Mouse (Mus musculus): ENCODE data around the gene Cnst. TPM values are rescaled to one million over a fixed set of nuclear protein-coding genes. Genes with fewer than 3 reads are reported as not detected.

The Cnst gene
- polyA plus RNA-seq, 1 experiment from 2014 or later, result 28.0 TPM

DNA sequence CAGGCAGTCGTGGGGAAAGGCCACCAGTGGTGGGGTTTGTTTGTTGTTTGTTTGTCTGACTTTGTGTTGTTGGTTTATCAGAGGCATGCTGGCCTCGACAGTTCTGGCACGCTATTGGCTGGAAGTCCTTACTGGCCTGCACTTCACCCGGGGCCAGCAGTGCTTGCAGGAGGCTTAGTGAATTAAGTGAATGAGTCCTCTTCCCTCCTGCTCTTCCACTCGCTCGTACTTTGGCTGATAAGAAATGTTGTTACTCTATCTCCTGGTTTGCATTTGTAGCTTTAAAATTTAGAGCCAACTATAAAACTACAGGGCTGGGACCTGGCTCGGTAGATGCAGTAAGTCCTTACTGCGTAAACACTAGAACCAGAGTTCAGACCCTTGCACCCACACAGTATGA, 34.0 kb downstream of the Cnst start:
- Histone ChIP-seq H3K36me3 (ENCODE audit: control insufficient read depth, insufficient read depth, low read length) (peaks cover 17% of the 10 kb centered on the region), H3K4me2 (ENCODE audit: low read length) (no peak overlapping the region), H3K4me1 (ENCODE audit: control insufficient read depth, insufficient read depth, low read length) (no peaks in the 10 kb centered on the region), H3K27ac (replicated peaks; ENCODE audit: low read depth, low read length) (no peak overlapping the region), H3K9ac (replicated peaks; ENCODE audit: low read length) (no peak overlapping the region), H3K4me3 (replicated peaks; ENCODE audit: low read depth, low read length) (no peak overlapping the region), H3K9me3 (ENCODE audit: control insufficient read depth, low read length) (no peaks in the 10 kb centered on the region), H3K27me3 (ENCODE audit: control insufficient read depth, insufficient read depth, low read length) (no peaks in the 10 kb centered on the region)
- DNase-seq (no peak), ATAC-seq (ENCODE audit: low FRiP score, low TSS enrichment) (no peak)
- 85% methylated on average over 8 of the region's 8 CpGs for WGBS

DNA sequence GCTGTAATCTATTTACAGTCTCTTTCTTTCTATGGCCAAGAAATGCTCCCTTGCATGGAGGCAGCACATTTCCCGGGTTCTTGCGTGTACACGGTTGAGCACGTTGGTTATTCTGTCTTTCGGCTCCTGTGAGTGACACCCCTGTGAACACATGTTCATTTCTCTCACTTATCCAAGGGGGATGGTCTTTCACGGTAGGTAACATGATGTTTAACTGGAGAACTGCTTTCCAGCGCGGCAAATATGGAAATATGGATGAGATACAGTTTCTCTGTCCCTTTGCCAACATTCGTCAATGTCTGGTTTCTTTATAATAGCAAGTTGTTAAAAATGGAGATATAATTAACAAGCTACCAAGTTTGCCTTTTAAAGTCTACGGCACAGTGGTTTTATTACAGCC, 35.3 kb downstream of the Cnst start:
- Histone ChIP-seq H3K27me3 (ENCODE audit: control insufficient read depth, insufficient read depth, low read length) (no peaks in the 10 kb centered on the region), H3K36me3 (ENCODE audit: control insufficient read depth, insufficient read depth, low read length) (peaks cover 17% of the 10 kb centered on the region), H3K4me2 (ENCODE audit: low read length) (no peak overlapping the region), H3K4me3 (replicated peaks; ENCODE audit: low read depth, low read length) (no peak overlapping the region), H3K9ac (replicated peaks; ENCODE audit: low read length) (no peak overlapping the region), H3K27ac (replicated peaks; ENCODE audit: low read depth, low read length) (no peak overlapping the region), H3K9me3 (ENCODE audit: control insufficient read depth, low read length) (no peaks in the 10 kb centered on the region), H3K4me1 (ENCODE audit: control insufficient read depth, insufficient read depth, low read length) (no peaks in the 10 kb centered on the region)
- WGBS, result 90% methylated on average over 10 of the region's 10 CpGs
- ATAC-seq (ENCODE audit: low FRiP score, low TSS enrichment) (no peak), DNase-seq (no peak)

DNA sequence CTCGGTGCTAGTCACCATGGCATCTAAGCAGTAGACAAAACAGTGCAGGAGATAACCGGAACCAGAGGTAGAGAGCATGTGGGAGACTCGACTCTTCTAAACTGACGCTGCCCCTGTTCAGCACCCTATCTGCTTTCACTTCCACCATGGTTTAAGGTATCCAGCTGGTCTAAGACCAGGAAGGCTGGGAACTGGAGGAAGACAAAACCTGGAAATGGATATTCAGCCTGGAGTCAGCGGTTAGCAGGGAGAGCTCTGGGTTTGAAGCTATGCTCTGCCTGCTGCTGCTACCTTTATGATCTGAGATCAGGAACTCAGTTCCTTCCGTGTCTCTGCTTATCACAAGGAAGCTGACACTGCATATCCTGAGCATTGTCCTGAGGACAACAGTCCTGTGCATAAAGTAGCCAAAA, 35.9 kb downstream of the Cnst start:
- Histone ChIP-seq H3K9ac (replicated peaks; ENCODE audit: low read length) (no peak overlapping the region), H3K36me3 (ENCODE audit: control insufficient read depth, insufficient read depth, low read length) (peaks cover 17% of the 10 kb centered on the region), H3K9me3 (ENCODE audit: control insufficient read depth, low read length) (no peaks in the 10 kb centered on the region), H3K4me1 (ENCODE audit: control insufficient read depth, insufficient read depth, low read length) (0 out of 2 replicates have a peak, but pooled peaks cover 2% of the 10 kb centered on the region), H3K4me3 (replicated peaks; ENCODE audit: low read depth, low read length) (no peak overlapping the region), H3K4me2 (ENCODE audit: low read length) (no peak overlapping the region), H3K27me3 (ENCODE audit: control insufficient read depth, insufficient read depth, low read length) (no peaks in the 10 kb centered on the region), H3K27ac (replicated peaks; ENCODE audit: low read depth, low read length) (no peak overlapping the region)
- WGBS, result 82% methylated on average over 6 of the region's 6 CpGs
- DNase-seq (no peak), ATAC-seq (ENCODE audit: low FRiP score, low TSS enrichment) (no peak)

DNA sequence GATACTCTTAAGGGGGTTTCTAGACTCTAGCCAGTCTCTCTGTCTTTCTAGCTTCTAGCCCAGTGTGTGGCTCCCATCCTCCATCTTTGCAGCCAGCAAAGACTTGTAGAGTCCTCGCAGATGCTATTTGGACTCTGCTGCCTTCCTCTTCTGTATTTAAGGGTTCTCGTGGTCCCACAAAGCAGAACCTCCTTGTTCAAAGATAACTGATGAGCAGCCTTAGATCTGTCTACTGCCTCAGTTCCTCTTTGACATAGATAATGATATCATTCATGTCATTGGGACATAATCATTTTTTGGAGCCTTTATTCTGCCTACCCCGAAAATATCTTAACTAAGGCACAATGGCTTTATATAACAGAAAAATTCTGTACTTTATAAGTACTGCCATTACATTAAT, 36.9 kb downstream of the Cnst start:
- H3K4me2 ChIP-seq (ENCODE audit: low read length), result no peak overlapping the region
- H3K27me3 ChIP-seq (ENCODE audit: control insufficient read depth, insufficient read depth, low read length), result no peaks in the 10 kb centered on the region
- ATAC-seq (ENCODE audit: low FRiP score, low TSS enrichment) (no peak), DNase-seq (no peak)
- no peaks in the 10 kb centered on the region for H3K9me3 ChIP-seq (ENCODE audit: control insufficient read depth, low read length)
- H3K4me3 ChIP-seq (replicated peaks; ENCODE audit: low read depth, low read length), result no peak overlapping the region
- 0 out of 2 replicates have a peak, but pooled peaks cover 5% of the 10 kb centered on the region for H3K4me1 ChIP-seq (ENCODE audit: control insufficient read depth, insufficient read depth, low read length)
- no peak overlapping the region for H3K9ac ChIP-seq (replicated peaks; ENCODE audit: low read length)
- no peak overlapping the region for H3K27ac ChIP-seq (replicated peaks; ENCODE audit: low read depth, low read length)
- WGBS, result 96% methylated on average over 3 of the region's 3 CpGs
- H3K36me3 ChIP-seq (ENCODE audit: control insufficient read depth, insufficient read depth, low read length), result peaks cover 17% of the 10 kb centered on the region

DNA sequence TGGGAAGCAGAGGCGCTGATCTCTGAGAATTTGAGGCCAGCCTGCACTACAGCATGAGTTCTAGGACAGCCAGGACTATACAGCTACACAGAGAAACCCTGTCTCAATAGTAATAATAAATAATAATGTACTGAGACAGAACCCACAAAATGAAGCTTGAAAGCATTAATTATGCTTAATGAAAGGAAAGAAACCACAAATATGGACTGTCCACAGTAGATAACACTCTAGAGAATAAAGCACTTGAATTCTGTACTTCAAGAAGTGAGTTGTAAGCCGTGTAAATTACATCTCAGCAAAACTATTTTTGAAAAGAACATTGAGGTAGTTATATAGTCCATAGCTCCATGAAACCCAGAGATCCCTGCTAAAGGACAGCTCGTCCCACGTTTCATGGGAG, 38.0 kb downstream of the Cnst start:
- DNase-seq (no peak), ATAC-seq (ENCODE audit: low FRiP score, low TSS enrichment) (no peak)
- H3K27ac ChIP-seq (replicated peaks; ENCODE audit: low read depth, low read length), result no peak overlapping the region
- H3K4me1 ChIP-seq (ENCODE audit: control insufficient read depth, insufficient read depth, low read length), result 0 out of 2 replicates have a peak, but pooled peaks cover 5% of the 10 kb centered on the region
- H3K9me3 ChIP-seq (ENCODE audit: control insufficient read depth, low read length), result no peaks in the 10 kb centered on the region
- no peak overlapping the region for H3K9ac ChIP-seq (replicated peaks; ENCODE audit: low read length)
- H3K4me2 ChIP-seq (ENCODE audit: low read length), result no peak overlapping the region
- H3K4me3 ChIP-seq (replicated peaks; ENCODE audit: low read depth, low read length), result no peak overlapping the region
- no peaks in the 10 kb centered on the region for H3K27me3 ChIP-seq (ENCODE audit: control insufficient read depth, insufficient read depth, low read length)
- H3K36me3 ChIP-seq (ENCODE audit: control insufficient read depth, insufficient read depth, low read length), result peaks cover 16% of the 10 kb centered on the region
- WGBS, result 91% methylated on average over 4 of the region's 4 CpGs

DNA sequence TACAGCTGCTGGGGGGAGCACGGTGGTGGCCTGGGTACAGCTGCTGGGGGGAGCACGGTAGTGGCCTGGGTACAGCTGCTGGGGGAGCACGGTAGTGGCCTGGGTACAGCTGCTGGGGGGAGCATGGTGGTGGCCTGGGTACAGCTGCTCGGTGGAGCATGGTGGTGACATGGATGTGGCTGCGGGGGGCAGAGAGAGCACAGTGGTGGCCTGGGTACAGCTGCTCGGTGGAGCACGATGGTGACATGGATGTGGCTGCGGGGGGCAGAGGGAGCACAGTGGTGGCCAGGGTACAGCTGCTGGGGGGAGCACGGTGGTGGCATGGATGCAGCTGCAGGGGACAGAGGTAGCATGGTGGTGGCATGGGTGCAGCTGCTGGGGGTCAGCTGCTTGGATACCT, 39.5 kb downstream of the Cnst start:
- no peak overlapping the region for H3K9ac ChIP-seq (replicated peaks; ENCODE audit: low read length)
- H3K9me3 ChIP-seq (ENCODE audit: control insufficient read depth, low read length), result no peaks in the 10 kb centered on the region
- H3K4me1 ChIP-seq (ENCODE audit: control insufficient read depth, insufficient read depth, low read length), result 0 out of 2 replicates have a peak, but pooled peaks cover 5% of the 10 kb centered on the region
- no peak overlapping the region for H3K27ac ChIP-seq (replicated peaks; ENCODE audit: low read depth, low read length)
- WGBS, result 68% methylated on average over 9 of the region's 9 CpGs
- no peak overlapping the region for H3K4me2 ChIP-seq (ENCODE audit: low read length)
- H3K36me3 ChIP-seq (ENCODE audit: control insufficient read depth, insufficient read depth, low read length), result 0 out of 2 replicates have a peak, but pooled peaks cover 3% of the 10 kb centered on the region
- no peak for ATAC-seq (ENCODE audit: low FRiP score, low TSS enrichment)
- H3K4me3 ChIP-seq (replicated peaks; ENCODE audit: low read depth, low read length), result no peak overlapping the region
- no peak for DNase-seq
- no peaks in the 10 kb centered on the region for H3K27me3 ChIP-seq (ENCODE audit: control insufficient read depth, insufficient read depth, low read length)

DNA sequence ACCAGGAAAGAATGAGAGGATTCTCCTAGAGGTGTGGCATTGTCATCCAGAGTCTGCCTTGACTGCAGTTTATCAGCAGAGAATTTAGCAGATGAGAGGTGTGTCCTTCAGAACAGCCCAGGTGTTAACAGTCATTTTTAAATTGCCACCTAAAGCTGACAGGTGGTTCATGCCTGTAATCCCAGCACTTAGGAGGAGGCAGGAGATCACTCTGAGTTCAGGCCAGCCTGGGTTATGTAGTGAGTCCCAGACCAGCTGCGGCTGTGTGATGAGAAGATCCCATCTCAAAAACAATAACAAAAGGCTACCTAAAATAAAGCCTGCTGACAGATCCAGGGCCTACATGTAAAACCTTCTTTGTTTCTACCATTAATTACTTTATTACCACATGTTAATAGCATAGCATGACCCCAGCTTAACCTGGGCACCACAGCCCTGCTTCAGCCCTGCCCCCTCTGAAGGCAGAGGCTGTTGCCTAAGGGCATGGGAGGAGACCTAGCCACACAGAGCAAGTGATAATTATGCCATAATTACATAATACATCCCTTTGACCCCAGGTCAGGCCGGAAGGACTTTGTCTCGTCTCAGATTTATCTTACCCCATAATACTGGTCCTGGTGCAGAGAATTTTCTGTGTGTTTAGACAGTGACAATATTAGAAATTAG, 40.4 kb downstream of the Cnst start:
- H3K27me3 ChIP-seq (ENCODE audit: control insufficient read depth, insufficient read depth, low read length), result no peaks in the 10 kb centered on the region
- DNase-seq, result no peak
- no peak overlapping the region for H3K27ac ChIP-seq (replicated peaks; ENCODE audit: low read depth, low read length)
- no peaks in the 10 kb centered on the region for H3K36me3 ChIP-seq (ENCODE audit: control insufficient read depth, insufficient read depth, low read length)
- 69% methylated on average over 3 of the region's 3 CpGs for WGBS
- H3K4me2 ChIP-seq (ENCODE audit: low read length), result no peak overlapping the region
- no peak for ATAC-seq (ENCODE audit: low FRiP score, low TSS enrichment)
- no peaks in the 10 kb centered on the region for H3K9me3 ChIP-seq (ENCODE audit: control insufficient read depth, low read length)
- H3K9ac ChIP-seq (replicated peaks; ENCODE audit: low read length), result no peak overlapping the region
- H3K4me3 ChIP-seq (replicated peaks; ENCODE audit: low read depth, low read length), result no peak overlapping the region
- H3K4me1 ChIP-seq (ENCODE audit: control insufficient read depth, insufficient read depth, low read length), result 0 out of 2 replicates have a peak, but pooled peaks cover 5% of the 10 kb centered on the region

DNA sequence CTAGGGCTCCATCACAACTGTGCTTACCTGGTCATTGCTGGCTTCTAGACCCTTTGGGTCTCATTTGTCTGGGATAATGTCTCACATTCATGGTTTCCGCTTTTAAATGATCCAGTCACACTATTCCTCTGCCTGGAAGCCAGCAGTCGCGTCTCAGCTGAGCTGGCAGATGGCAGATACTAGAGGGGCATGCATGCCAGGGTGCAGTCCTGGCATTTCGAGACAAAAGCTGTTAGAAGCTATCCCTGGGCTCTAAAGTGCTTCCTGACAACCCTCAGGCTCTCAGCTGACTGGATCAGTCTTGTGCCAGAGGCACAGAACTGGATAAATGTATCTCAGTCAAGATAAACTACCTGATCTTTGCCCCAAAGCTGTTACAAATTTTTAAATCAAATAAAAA, 42.1 kb downstream of the Cnst start:
- H3K27ac ChIP-seq (replicated peaks; ENCODE audit: low read depth, low read length), result no peak overlapping the region
- WGBS, result 73% methylated on average over 4 of the region's 4 CpGs
- ATAC-seq (ENCODE audit: low FRiP score, low TSS enrichment) (no peak), DNase-seq (no peak)
- H3K36me3 ChIP-seq (ENCODE audit: control insufficient read depth, insufficient read depth, low read length), result 0 out of 2 replicates have a peak, but pooled peaks cover 3% of the 10 kb centered on the region
- no peaks in the 10 kb centered on the region for H3K27me3 ChIP-seq (ENCODE audit: control insufficient read depth, insufficient read depth, low read length)
- H3K4me1 ChIP-seq (ENCODE audit: control insufficient read depth, insufficient read depth, low read length), result 0 out of 2 replicates have a peak, but pooled peaks cover 5% of the 10 kb centered on the region
- no peaks in the 10 kb centered on the region for H3K9me3 ChIP-seq (ENCODE audit: control insufficient read depth, low read length)
- no peak overlapping the region for H3K4me2 ChIP-seq (ENCODE audit: low read length)
- H3K4me3 ChIP-seq (replicated peaks; ENCODE audit: low read depth, low read length), result no peak overlapping the region
- no peak overlapping the region for H3K9ac ChIP-seq (replicated peaks; ENCODE audit: low read length)

DNA sequence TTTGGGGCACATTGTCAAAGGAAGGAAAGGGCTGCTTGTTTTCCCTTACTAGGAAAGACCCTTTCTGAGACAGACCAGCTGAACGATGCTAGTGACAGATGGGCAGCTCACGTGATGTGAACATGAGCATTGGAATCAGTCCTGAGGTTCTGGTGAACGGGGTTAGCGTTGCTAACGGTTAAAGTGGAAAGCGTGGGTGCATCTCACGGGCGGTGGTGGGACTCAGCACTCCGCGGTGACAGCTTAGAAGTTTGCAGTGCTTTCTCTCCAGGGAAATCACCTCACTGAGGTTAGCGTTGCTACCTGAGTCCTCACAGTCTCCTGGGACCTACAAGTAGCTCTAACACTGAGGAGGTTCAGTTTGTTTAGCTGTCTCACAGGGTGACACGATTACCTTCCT, 45.5 kb downstream of the Cnst start:
- WGBS, result 90% methylated on average over 12 of the region's 12 CpGs
- H3K9ac ChIP-seq (replicated peaks; ENCODE audit: low read length), result no peak overlapping the region

More for the DNA sequence above, 45.5 kb downstream of the Cnst start:
- Histone ChIP-seq H3K27ac (replicated peaks; ENCODE audit: low read depth, low read length) (no peak overlapping the region), H3K9me3 (ENCODE audit: control insufficient read depth, low read length) (no peaks in the 10 kb centered on the region), H3K36me3 (ENCODE audit: control insufficient read depth, insufficient read depth, low read length) (0 out of 2 replicates have a peak, but pooled peaks cover 5% of the 10 kb centered on the region), H3K4me3 (replicated peaks; ENCODE audit: low read depth, low read length) (no peak overlapping the region), H3K4me1 (ENCODE audit: control insufficient read depth, insufficient read depth, low read length) (0 out of 2 replicates have a peak, but pooled peaks cover 4% of the 10 kb centered on the region), H3K4me2 (ENCODE audit: low read length) (no peak overlapping the region), H3K27me3 (ENCODE audit: control insufficient read depth, insufficient read depth, low read length) (no peaks in the 10 kb centered on the region)
- DNase-seq, result no peak
- no peak for ATAC-seq (ENCODE audit: low FRiP score, low TSS enrichment)
